Mouse (Mus musculus) myocyte (in vitro differentiated cells): ENCODE data around the gene Crlf2.

Source experiments
- CEBPB ChIP-seq: IDR thresholded peaks from 2 replicates; pipeline ENCODE4 v1.6.1; 2011; ENCODE audit warnings: mild to moderate bottlenecking, moderate library complexity; ENCODE audit not compliant: poor library complexity, insufficient read depth, severe bottlenecking
- E2F4 ChIP-seq: IDR thresholded peaks from one replicate; pipeline ENCODE4 v1.6.1; 2011; ENCODE audit warnings: mild to moderate bottlenecking, control low read depth, moderate library complexity; ENCODE audit not compliant: insufficient read depth
- MYOG ChIP-seq, 3 experiments: IDR thresholded peaks; one replicate each; pipeline ENCODE4 v1.6.1; 2011; ENCODE audit warnings: control low read depth in 2 of 3, low read depth in 2 of 3, mild to moderate bottlenecking in 2 of 3; ENCODE audit not compliant: insufficient read length in 2 of 3, control insufficient read depth in 1 of 3, insufficient read depth in 1 of 3
- POLR2A ChIP-seq: IDR thresholded peaks from one replicate; pipeline ENCODE4 v1.6.1; 2011; ENCODE audit warnings: low read depth, mild to moderate bottlenecking, control low read depth, moderate library complexity; ENCODE audit not compliant: insufficient read length
- POLR2AphosphoS2 ChIP-seq: IDR thresholded peaks from one replicate; pipeline ENCODE4 v1.6.1; 2011; ENCODE audit warnings: low read depth, control low read depth; ENCODE audit not compliant: insufficient read length
- TCF12 ChIP-seq: IDR thresholded peaks from one replicate; pipeline ENCODE4 v1.6.1; 2011; ENCODE audit warnings: mild to moderate bottlenecking, control low read depth; ENCODE audit not compliant: poor library complexity, insufficient read depth, severe bottlenecking
- TCF3 ChIP-seq: IDR thresholded peaks from one replicate; pipeline ENCODE4 v1.6.1; 2011; ENCODE audit warnings: low read depth, control low read depth; ENCODE audit not compliant: insufficient read length

DNA sequence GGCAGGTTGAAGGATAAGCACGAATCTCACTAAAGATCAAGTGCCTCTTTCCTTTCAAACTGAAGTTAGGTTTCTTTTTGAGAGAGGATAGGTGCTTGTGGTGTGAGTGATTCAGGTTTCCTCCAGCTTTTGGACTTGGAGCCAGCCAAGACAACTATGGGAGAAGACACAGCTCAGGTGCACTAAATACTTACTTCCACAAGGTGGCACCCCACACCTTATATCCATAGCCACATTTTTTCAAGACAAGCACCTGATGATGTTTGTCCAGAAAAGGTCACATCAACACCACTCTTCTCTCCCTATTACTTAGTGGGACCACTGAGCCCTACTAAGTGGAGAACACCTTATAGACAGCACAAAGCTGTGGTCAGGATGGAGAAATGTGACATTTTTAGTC, 52.1 kb downstream of the Crlf2 start:
- TF ChIP-seq POLR2AphosphoS2 (no peak), CEBPB (no peak), TCF3 (no peak), MYOG (IDR thresholded peaks at IDR 0.05; ENCODE audit: control insufficient read depth in 1 of 3, insufficient read depth in 1 of 3, insufficient read length in 2 of 3, low read depth in 2 of 3) (no peak), TCF12 (no peak), POLR2A (no peak), E2F4 (no peak)
